Mouse (Mus musculus): ENCODE results near the gene St7.

GRCm38 (mm10) chr6:17725841-17726460 lies 33.2 kb downstream of the St7 start:
- peak; percentile 93 for TF ChIP-seq CTCF (IDR thresholded peaks at IDR 0.05; ENCODE audit: low read depth)
- no peak for TF ChIP-seq EP300 (IDR thresholded peaks at IDR 0.05; ENCODE audit: low read depth)
